Mouse (Mus musculus): ENCODE data around the gene Tmem232.

GRCm38 (mm10) chr17:65450818-65451217 is 89.8 kb downstream of the Tmem232 start:
- TF ChIP-seq POLR2A (IDR thresholded peaks at IDR 0.05; ENCODE audit: extremely low read depth, insufficient read depth, low read length) (no peak), CTCF (IDR thresholded peaks at IDR 0.05; ENCODE audit: extremely low read depth, insufficient read depth, low read length) (no peak)
